Mouse (Mus musculus) megakaryocyte, embryonic 14.5 days (primary cell): ENCODE data around the gene Ankrd13b. TPM values are rescaled to one million over a fixed set of nuclear protein-coding genes. Genes with fewer than 3 reads are reported as not detected.
A peak's percentile ranks its signal among the peaks of the same experiment; 100 is the strongest.

ENCODE experiments used
- H3K27me3 ChIP-seq: replicated peaks from 2 replicates; pipeline ENCODE3; 2012; ENCODE audit warnings: inconsistent platforms
- H3K36me3 ChIP-seq: replicated peaks from 2 replicates; pipeline ENCODE3; 2012; ENCODE audit warnings: low read length, inconsistent platforms, mixed read lengths
- H3K4me1 ChIP-seq: 2 replicates; pipeline ENCODE4 v1.6.1; 2012; ENCODE audit warnings: inconsistent platforms
- H3K4me3 ChIP-seq: replicated peaks from 2 replicates; pipeline ENCODE3; 2012; ENCODE audit warnings: moderate library complexity, mild to moderate bottlenecking, inconsistent platforms
- H3K9me3 ChIP-seq: 2 replicates; pipeline ENCODE4 v1.6.1; 2012; ENCODE audit warnings: inconsistent platforms
- FLI1 ChIP-seq: IDR thresholded peaks from 2 replicates; pipeline ENCODE4 v1.6.1; 2012; ENCODE audit warnings: low read length, inconsistent platforms, mixed read lengths
- GATA1 ChIP-seq: IDR thresholded peaks from 3 replicates; pipeline ENCODE4 v1.6.1; 2012; ENCODE audit warnings: mixed read lengths, low read length, inconsistent platforms, borderline replicate concordance
- polyA plus RNA-seq: library from polyadenylated mRNA; stranded (reverse); fragments of >175 nt; gene quantifications from 2 replicates; pipeline ENCODE4 v1.2.3, GENCODE M21; 2012; ENCODE audit warnings: low replicate concordance; ENCODE audit not compliant: insufficient read depth

Ankrd13b gene
- polyA plus RNA-seq, 1 experiment = 9.3 TPM

DNA sequence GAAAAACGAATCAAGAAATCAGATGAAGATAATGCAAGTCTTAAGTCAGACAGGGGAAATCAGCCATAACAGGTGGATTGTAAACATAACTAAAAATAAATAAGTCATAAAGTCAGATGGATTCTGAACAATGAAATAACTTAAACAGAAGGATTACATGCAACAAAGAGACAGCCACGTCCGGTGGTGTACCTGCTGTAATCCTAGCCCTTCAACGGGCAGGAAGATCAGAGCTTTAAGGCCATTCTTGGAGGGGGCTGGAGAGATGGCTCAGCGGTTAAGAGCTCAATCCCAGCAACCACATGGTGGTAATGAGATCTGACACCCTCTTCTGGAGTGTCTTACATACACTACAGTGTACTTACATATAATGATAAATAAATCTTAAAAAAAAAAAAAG is 21.9 kb upstream of the Ankrd13b start:
- TF ChIP-seq FLI1 (no peak), GATA1 (no peak)
- no peaks in the 10 kb centered on the region for H3K9me3 ChIP-seq
- peaks cover 65% of the 10 kb centered on the region for H3K4me1 ChIP-seq
- H3K36me3 ChIP-seq = peaks cover 39% of the 10 kb centered on the region
- no peak overlapping the region for H3K4me3 ChIP-seq
- H3K27me3 ChIP-seq = peaks cover 20% of the 10 kb centered on the region

DNA sequence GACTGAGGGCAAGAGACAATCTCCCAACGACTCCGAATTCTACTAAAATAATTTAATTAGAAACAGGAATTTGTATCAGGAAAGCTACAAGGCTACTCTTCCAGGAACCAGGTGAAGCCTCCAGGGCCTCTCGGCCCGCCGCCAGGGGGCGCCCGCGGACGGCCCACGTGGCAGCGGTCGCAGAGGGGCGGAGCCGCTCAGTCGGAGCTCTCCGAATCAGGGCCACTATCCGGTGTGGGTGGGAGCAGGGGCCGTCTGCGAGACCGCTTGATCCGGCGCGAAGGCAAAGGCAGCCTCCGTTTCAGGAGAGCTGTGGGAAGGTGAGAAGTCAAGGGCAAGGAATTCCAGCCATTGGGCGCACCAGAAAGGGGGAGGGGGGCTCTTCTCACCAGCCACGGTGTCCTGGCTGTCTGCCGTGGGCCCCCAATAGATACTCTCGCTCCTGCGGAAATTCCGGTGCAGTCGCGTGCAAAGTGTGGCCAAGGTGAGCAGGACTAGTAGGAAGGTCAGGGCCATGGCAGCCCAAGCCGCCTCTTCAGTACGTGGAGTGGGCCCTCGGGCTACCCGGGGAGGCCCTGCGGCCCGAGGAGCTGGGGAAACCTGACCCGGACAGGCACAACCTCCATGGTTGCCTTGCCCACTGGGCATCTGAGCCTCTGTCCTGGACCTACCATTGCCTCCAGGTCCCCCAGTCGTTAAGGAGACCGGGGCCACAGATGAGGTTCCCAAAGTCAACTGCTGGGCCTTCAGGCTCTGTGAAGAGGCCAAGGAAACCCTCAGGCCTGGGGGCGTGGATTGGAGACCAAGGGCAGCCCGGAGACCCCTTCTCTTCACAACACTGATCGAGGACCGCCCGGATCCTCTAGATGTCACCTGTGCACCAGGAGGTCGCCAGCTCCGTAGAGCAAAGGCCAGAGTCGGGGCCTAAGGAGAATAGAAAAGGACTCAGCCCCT is 18.9 kb upstream of the Ankrd13b start:
- Histone ChIP-seq H3K4me1 (peaks cover 38% of the 10 kb centered on the region), H3K9me3 (no peaks in the 10 kb centered on the region), H3K36me3 (peaks cover 69% of the 10 kb centered on the region), H3K4me3 (peak overlapping the region; percentile 90), H3K27me3 (peaks cover 2% of the 10 kb centered on the region)
- TF ChIP-seq GATA1 (no peak), FLI1 (no peak)

DNA sequence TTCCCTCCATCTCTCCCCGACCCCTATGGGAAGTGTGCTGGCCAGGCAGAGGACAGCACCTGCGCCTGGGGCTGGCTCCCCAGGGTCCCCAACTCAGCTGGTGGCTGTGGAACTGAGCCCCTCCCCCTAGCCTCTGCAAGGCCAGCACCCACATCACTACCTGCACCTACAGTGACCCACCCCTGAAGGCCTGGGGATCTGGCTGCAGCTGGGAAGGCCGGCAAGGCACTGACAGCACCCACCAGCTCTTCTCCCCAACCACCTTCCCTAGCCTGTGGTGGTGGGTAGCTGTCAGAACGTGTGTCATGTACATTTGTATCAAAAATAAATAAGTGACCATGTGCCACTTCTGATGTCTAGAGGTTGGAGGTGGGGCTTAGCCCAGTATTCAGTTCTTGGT is 17.9 kb upstream of the Ankrd13b start:
- no peak for TF ChIP-seq FLI1
- TF ChIP-seq GATA1 = no peak
- Histone ChIP-seq H3K27me3 (peaks cover 1% of the 10 kb centered on the region), H3K36me3 (peaks cover 78% of the 10 kb centered on the region), H3K4me3 (no peak overlapping the region), H3K9me3 (no peaks in the 10 kb centered on the region), H3K4me1 (peaks cover 41% of the 10 kb centered on the region)

DNA sequence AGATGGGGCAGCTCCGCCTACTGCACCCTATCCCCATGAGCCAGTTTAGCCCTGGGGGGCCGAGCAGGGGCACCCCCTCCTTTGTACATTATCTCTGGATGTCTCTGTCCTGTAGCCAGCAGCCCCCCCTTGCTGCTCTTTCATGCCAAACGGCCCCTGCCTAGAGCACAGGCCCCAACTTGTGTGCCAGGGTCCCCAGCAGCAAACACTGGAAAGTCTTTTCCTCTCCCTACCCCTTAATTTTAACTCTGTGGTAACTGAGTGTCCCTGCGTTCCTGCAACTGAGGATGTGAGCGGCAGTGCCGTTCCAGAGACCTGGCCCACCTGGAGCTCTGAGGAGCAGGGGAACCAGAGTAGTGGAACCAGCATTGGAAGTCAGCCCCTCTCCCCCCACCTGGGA is 17.5 kb upstream of the Ankrd13b start:
- TF ChIP-seq FLI1 = no peak
- no peak for TF ChIP-seq GATA1
- Histone ChIP-seq H3K4me1 (peaks cover 39% of the 10 kb centered on the region), H3K27me3 (no peaks in the 10 kb centered on the region), H3K4me3 (no peak overlapping the region), H3K36me3 (peaks cover 83% of the 10 kb centered on the region), H3K9me3 (no peaks in the 10 kb centered on the region)

DNA sequence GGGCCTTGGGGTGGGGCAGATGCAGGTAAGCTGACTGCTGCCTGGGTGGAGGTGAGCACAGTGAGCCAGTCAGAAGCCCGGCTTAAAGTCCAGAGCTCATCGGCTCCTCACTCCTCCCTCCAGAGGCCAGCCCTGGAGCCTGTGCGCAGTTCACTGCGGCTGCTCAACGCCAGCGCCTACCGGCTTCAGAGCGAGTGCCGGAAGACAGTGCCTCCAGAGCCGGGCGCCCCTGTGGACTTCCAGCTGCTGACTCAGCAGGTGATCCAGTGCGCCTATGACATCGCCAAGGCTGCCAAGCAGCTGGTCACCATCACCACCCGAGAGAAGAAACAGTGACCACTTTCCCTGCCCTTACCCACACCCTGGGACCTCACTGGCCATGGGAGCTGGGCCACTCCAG is 16.8 kb upstream of the Ankrd13b start:
- Histone ChIP-seq H3K4me1 (peaks cover 39% of the 10 kb centered on the region), H3K9me3 (no peaks in the 10 kb centered on the region), H3K4me3 (no peak overlapping the region), H3K36me3 (peaks cover 88% of the 10 kb centered on the region), H3K27me3 (no peaks in the 10 kb centered on the region)
- TF ChIP-seq GATA1 = no peak
- no peak for TF ChIP-seq FLI1

DNA sequence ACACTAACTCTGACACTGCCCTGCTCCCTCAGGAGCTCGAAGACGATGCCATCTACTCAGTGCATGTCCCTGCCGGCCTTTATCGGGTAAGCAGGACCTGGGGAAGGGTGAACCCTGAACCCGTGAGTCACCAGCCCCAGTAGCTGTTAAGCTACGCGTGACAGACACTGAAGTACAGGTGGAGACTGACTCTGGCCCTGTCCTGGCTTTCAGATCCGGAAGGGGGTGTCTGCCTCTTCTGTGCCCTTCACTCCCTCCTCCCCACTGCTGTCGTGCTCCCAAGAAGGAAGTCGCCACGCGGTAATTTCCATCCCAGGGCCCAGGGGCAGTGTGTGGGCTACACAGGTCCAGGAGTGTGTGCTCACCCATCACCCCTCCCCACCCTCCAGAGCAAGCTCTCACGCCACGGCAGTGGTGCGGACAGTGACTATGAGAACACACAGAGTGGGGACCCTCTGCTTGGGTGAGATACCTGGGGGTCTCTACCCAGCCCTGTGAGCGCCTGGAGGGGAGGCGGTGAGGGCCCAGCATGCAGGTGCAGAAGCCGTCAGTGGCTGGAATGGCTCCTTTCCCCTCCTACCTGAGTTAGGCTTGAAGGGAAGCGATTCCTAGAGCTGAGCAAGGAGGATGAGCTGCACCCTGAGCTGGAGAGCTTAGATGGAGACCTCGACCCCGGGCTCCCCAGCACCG is 16.0 kb upstream of the Ankrd13b start:
- Histone ChIP-seq H3K4me1 (peaks cover 44% of the 10 kb centered on the region), H3K9me3 (no peaks in the 10 kb centered on the region), H3K4me3 (no peak overlapping the region), H3K27me3 (no peaks in the 10 kb centered on the region), H3K36me3 (peaks cover 93% of the 10 kb centered on the region)
- TF ChIP-seq FLI1 (no peak), GATA1 (no peak)

DNA sequence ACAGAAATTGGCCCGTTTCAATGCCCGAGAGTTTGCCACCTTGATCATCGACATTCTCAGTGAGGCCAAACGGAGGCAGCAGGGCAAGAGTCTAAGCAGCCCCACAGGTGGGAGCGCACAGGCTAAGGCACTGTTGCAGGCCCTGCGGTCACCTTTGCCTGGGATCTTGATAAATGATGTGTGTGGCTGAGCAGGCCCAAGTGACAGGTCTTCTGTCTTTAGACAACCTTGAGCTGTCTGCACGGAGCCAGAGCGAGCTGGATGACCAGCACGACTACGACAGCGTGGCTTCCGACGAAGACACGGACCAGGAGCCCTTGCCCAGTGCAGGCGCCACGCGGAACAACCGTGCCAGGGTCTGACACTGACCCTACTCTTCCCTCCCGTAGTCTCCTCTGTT is 14.9 kb upstream of the Ankrd13b start:
- H3K36me3 ChIP-seq = peaks cover 94% of the 10 kb centered on the region
- peaks cover 55% of the 10 kb centered on the region for H3K4me1 ChIP-seq
- no peak overlapping the region for H3K4me3 ChIP-seq
- H3K9me3 ChIP-seq = no peaks in the 10 kb centered on the region
- H3K27me3 ChIP-seq = no peaks in the 10 kb centered on the region
- TF ChIP-seq FLI1 (no peak), GATA1 (no peak)

DNA sequence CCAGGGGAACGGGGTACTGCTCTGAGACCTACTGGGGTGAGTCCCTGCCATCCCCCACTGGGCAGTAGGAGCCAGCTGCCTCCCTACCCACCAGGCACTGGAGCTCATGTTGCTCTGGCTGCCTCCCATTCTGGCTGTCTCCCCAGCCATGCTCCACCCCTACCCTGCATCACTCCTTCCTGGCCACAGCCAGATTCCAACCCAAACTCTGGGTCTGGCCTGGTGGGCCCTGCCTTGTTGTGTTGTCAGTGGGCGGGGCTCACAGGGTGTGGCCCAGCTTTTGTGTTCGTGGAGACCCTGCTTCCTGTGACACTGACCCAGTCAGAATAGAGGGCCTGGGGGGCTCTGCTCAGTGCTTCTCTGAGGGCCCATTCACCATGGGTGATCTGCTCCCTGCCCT is 14.0 kb upstream of the Ankrd13b start:
- H3K4me1 ChIP-seq = peaks cover 57% of the 10 kb centered on the region
- no peak for TF ChIP-seq FLI1
- no peak for TF ChIP-seq GATA1
- no peaks in the 10 kb centered on the region for H3K9me3 ChIP-seq
- peaks cover 95% of the 10 kb centered on the region for H3K36me3 ChIP-seq
- no peak overlapping the region for H3K4me3 ChIP-seq
- no peaks in the 10 kb centered on the region for H3K27me3 ChIP-seq

DNA sequence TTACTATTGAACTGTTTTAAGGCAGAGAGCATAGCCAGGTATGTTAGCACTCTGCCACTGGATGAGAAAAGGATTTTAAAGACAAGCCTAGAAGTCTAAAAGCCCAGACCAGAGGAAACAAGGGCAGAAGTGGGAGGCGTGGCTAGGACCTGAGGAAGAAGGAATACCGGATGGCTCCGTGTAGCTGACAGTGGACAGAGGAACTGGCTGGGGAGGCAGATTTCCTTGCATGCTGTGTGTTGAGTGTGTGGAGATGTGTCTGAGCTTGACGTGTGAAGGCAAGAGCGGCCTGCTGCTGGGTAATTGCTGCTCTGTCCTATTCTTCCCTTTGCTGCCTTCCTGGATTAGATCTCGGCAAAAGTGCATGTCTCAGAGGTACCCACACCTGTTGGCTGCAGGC is 13.0 kb upstream of the Ankrd13b start:
- H3K9me3 ChIP-seq = no peaks in the 10 kb centered on the region
- TF ChIP-seq FLI1 = no peak
- TF ChIP-seq GATA1 = no peak
- H3K36me3 ChIP-seq = peaks cover 95% of the 10 kb centered on the region
- no peak overlapping the region for H3K4me3 ChIP-seq
- H3K27me3 ChIP-seq = no peaks in the 10 kb centered on the region
- peaks cover 57% of the 10 kb centered on the region for H3K4me1 ChIP-seq

DNA sequence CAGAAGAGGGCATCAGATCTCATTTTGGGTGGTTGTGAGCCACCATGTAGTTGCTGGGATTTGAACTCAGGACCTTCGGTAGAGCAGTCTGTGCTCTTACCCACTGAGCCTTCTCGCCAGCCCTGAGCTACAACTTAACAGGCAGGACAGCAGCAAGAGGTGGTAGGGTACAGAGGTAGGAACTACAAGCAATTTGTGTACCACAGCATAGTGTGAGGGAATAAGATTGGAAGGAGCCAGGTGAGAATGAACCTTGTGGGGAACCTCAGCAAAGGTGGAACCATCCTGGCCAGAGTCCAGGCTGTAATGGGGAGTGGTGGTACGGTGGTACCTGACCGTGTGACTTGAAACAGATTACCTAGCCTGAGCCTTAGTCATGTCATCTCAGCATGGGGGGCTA is 12.5 kb upstream of the Ankrd13b start:
- Histone ChIP-seq H3K4me3 (no peak overlapping the region), H3K4me1 (peaks cover 58% of the 10 kb centered on the region), H3K9me3 (no peaks in the 10 kb centered on the region), H3K36me3 (peaks cover 93% of the 10 kb centered on the region), H3K27me3 (no peaks in the 10 kb centered on the region)
- TF ChIP-seq GATA1 (no peak), FLI1 (no peak)
